Mouse (Mus musculus) hematopoietic stem cell, adult 5-6 weeks (primary cell): ENCODE measurements around the gene Egfl6. TPM values are rescaled to one million over a fixed set of nuclear protein-coding genes. Genes with fewer than 3 reads are reported as not detected.
A peak's percentile ranks its signal among the peaks of the same experiment; 100 is the strongest.

Experiments
- ATAC-seq, 2 experiments: fragments of 125-278 bp in 1 of 2; replicated peaks in 1 of 2; 2 replicates each; pipeline ENCODE4 v1.8.0; 2016 to 2017; ENCODE audit warnings: inconsistent platforms in 2 of 2, mild to moderate bottlenecking in 2 of 2, moderate number of reproducible peaks in 2 of 2, low read depth in 1 of 2, moderate TSS enrichment in 1 of 2; ENCODE audit not compliant: low FRiP score in 2 of 2, poor library complexity in 2 of 2, severe bottlenecking in 2 of 2, insufficient read depth in 1 of 2, low TSS enrichment in 1 of 2
- total RNA-seq: library from RNA; stranded (forward); fragments of 172-1452, 232-1000 nt; gene quantifications from 2 replicates; pipeline ENCODE4 v1.2.3, GENCODE M21; 2017

Gene Egfl6
- total RNA-seq, result not detected in 2 replicates

GRCm38 (mm10) chrX:166584947-166585824, at the start of gene Egfl6:
TSS of gene Egfl6 (minus strand) at chrX:166585720.
- ATAC-seq, result peak in 1 of 2 experiments; percentile 25; a peak in 1 of 4 replicates

- peak; percentile 95 to 99 for ATAC-seq
Measured at GRCm38 (mm10) chrX:166626866-166627570, 41.5 kb upstream of the Egfl6 start.

GRCm38 (mm10) chrX:166626174-166626573, 40.7 kb upstream of the Egfl6 start:
- ATAC-seq, result no peak

- ATAC-seq, result no peak
Measured at GRCm38 (mm10) chrX:166623176-166623575, 37.7 kb upstream of the Egfl6 start.

- ATAC-seq, result no peak
Measured at GRCm38 (mm10) chrX:166621560-166622301, 36.2 kb upstream of the Egfl6 start.

- ATAC-seq, result no peak
Measured at GRCm38 (mm10) chrX:166620900-166621299, 35.4 kb upstream of the Egfl6 start.

- no peak for ATAC-seq
Measured at GRCm38 (mm10) chrX:166619084-166619483, 33.6 kb upstream of the Egfl6 start.

- no peak for ATAC-seq
Measured at GRCm38 (mm10) chrX:166615191-166615590, 29.7 kb upstream of the Egfl6 start.

GRCm38 (mm10) chrX:166576111-166576510, 9.4 kb downstream of the Egfl6 start:
- no peak for ATAC-seq

- ATAC-seq, result no peak
Measured at GRCm38 (mm10) chrX:166565983-166566382, 19.5 kb downstream of the Egfl6 start.

- no peak for ATAC-seq
Measured at GRCm38 (mm10) chrX:166565401-166565800, 20.1 kb downstream of the Egfl6 start.

GRCm38 (mm10) chrX:166564900-166565299, 20.6 kb downstream of the Egfl6 start:
- ATAC-seq, result no peak

- ATAC-seq, result no peak
Measured at GRCm38 (mm10) chrX:166559333-166559732, 26.2 kb downstream of the Egfl6 start.

GRCm38 (mm10) chrX:166552355-166552754, 33.2 kb downstream of the Egfl6 start:
- ATAC-seq, result no peak

GRCm38 (mm10) chrX:166546495-166546894, 39.0 kb downstream of the Egfl6 start:
- no peak for ATAC-seq

GRCm38 (mm10) chrX:166535138-166535537, 50.4 kb downstream of the Egfl6 start:
- no peak for ATAC-seq

- no peak for ATAC-seq
Measured at GRCm38 (mm10) chrX:166533432-166533831, 52.1 kb downstream of the Egfl6 start.

GRCm38 (mm10) chrX:166531671-166532070, 53.8 kb downstream of the Egfl6 start:
- ATAC-seq, result no peak
